Mouse (Mus musculus) liver (tissue): ENCODE results near the gene Ppm1l.

ENCODE experiments used
- DNase-seq: peaks from one replicate; pipeline ENCODE4 v3.0.0-alpha.2; 2020; ENCODE audit warnings: mixed read lengths

Ppm1l gene

DNA sequence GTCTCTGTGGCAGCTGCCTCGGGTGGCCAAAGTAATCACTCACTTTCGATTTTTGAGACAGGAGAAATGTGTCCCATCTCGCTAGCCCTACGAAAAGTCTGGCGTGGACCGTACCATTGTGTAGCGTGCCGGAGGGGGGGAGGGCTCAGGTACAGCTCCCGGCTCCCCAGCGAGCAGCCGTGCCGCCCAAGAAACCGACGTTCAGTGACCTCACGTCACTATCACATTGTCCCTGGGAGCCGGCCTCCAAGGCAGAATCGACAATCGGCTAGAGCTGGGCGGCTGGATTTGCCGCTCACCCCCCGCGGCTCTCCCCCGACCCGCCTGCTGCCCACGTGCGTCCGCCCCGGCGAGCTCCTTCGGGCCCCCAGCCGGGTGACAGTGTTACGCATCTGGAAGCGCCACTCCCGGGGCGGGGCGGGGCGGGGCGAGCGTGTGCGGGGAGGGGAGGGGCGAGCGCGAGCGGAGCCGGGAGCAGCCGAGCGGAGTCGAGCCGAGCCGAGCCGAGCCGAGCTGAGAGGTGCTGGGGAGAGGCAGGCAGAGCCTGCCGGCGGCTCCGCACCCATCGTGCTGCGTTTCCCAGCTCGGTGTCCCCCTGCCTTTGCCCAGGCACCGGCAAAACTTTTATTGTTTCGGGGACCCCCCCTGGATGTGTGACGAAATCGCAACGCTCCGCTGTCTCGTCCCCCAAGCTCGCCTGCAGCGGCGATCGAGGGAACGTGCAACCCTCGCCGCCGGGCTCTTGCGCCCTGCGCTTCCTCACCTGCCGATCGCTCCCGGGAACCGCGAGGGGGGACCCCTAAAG, at the start of gene Ppm1l:
Ppm1l (plus strand) TSS at position 471 of the 805 bp plus-strand sequence.
- peak; percentile 98 for DNase-seq

DNA sequence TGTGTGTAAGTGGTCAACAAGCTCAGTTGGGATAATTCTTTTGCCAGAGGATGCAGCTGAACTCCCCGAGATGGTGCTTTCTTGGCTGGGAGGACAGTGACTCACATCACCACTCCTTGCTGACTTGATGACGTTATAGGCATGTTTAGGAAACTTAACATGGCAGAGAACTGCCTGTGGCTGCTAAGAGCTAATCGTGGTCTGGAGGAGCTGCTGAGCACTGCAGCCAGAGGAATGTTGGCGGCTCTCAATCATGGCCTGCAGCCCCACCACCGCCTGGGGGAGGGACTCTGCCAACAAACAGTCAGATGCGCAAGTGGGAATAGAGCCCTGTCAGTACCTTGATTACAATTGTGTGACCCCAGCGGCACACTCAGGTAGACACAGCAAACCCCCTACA, 44.8 kb upstream of the Ppm1l start:
- DNase-seq, result no peak

DNA sequence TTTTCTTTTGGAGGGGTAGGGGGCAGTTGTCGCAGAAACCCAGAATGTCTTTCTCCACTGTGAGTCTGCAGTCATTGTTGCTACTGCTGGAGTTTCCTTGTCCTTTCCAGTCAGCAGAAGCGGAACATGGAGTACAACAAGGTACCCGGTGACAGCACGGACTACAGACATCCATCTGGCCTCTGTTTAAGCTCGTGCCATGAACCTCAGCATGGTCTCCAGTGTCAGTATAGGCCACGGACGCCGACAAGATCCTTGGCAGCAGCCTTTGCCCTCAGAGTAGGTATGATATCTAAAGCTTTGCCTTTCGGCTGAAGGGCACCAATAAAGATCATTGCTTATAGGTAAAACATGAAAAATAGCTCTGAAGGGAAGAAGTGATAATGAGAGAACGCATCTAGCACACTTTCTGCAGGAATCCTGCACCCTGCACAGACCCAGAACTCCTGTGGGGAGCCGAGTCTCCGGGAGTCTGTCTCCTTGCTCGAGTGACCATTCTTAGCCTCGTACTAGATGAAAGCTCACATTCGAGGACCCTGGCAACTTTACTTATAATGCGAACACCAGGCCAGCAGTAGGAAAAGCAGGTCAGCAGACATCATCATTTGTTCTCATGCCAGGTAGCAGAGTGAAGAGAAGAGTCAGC, 42.5 kb upstream of the Ppm1l start:
- DNase-seq, result no peak

DNA sequence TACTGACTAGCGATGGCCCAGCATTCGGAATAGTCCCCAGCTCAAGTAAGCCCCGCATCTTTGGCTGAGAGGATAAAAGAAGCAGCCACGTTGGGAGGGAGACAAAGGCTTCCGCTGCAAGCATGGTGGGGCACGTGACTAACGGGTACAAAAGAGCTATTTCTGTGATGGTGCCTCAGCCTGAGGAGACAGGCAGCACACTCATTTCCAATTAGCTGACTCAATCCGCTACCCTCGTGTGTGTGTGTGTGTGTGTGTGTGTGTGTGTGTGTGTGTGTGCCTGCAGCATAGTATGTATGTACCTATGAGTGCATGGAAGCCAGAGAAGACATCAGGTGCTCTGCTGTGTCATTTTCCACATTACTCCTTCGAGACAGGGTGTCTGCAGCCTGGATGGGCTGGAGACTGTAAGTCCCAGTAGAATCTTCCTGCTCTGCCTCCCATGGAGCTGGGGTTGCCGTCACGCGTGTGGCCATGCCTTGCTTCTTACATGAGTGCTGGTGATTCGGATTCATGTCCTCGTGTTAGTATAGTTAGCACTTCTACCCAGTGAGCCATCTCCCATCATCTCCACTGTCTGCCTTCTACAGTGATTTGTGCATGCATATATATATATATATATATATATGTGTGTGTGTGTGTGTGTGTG, 41.9 kb upstream of the Ppm1l start:
- no peak for DNase-seq

DNA sequence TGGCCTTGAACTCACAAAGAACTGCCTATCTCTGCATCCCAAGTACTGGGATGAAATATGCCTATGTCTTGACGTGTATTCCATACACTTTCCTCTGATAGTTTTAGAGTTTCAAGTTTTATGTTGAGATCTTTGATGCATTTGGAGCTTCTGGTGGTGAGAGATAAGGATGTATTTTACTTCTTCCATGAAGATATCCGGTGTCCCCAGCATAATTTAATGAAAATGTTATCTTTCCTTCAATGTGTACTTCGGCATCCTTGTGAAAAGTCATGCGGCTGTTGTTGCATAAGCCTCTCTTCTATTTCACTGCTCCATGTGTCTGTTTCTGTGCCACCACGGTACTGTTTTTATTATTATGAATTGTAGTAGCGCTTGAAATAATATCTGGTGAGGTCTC, 38.0 kb upstream of the Ppm1l start:
- no peak for DNase-seq

DNA sequence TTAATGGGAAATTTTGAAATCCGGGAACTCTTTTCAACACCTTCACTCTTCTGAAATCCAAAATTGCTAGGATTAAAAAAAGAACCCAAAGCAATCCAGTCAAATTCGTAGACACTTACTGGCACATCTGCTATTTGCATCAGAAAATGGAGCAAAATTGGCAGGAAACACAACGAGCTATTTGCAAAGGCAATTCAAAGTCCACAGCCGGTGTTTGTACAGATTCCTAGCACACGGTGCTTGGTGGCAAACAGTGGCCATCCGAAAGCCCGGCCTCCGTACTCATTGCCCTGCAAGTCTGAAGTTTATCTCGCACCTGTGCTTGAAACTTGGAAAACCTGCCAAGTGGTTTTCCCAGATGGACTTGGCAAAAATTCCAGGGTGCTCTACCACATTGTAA, 34.3 kb upstream of the Ppm1l start:
- peak; percentile 10 for DNase-seq

DNA sequence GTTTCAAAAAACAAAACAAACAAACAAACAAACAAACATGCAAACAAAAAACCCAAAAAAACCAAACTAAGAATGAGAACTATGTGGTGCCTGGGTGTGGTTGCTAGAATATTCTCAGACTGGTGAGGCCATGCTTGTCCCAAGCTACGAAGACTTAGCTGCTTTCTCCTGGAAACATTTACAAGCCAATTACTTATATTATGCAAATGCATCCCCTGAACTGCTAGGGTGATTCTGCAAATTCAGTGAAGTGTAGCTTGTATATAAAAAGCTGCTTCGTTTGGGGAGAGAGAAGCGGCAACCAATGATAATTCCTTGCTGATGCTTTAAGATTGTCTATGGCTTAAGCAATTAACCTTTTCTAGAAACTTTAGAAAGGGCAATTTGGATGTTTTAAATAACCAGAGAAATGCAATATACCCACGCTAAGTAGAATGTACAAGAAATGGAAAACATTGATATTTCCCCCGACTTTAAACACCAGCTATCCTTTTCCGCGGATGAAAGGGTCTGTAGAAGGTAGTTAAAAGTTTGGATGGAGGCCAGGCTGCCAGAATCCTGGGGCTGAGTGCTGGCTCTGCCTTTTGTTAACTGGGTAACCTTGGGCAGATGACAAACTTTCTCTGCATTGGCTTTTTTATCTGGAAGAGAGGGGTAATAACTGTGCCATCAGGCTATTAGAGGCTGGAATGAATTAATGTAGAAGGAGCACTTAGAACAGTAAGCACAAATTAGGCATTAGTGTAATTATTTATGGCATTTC, 33.4 kb upstream of the Ppm1l start:
- DNase-seq, result no peak

DNA sequence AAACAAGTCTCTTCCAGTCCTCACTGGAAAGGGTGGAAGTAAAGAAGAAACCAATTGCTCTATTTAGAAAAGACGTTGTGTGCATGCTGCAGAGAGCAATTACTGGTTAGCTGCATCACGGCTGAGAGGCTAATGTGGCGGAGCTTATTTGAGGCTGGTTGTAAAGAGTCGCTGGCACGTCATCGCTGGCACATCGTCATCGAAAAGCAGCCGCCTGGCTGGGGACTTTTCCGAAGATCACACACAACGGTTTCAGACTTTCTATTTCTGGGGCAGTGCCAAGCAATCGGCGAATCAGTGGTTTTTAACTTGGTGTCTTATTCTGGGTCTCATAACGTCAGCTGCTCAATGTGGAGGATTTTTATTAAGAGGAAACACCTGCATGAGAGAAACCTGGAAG, 26.8 kb upstream of the Ppm1l start:
- DNase-seq, result no peak

DNA sequence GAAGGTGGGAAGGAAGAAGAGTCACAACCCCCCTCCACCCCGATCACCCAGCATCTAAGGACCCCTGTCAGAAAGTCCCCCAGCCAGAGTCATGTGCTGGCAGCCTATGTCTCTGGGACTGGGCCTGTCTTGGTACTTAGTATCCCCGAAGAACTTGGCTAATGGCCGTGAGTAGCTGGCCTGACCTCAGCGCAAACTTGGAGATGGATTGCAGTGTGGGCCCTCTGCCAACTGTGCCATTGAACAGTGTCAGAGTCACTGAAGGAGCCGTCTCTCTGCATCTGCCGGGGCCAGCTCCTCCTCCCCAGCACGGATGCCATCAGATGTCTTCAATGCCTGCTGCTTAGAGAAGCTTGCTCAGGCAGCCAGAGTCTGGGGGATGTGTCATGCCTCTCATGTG, 26.4 kb upstream of the Ppm1l start:
- no peak for DNase-seq

DNA sequence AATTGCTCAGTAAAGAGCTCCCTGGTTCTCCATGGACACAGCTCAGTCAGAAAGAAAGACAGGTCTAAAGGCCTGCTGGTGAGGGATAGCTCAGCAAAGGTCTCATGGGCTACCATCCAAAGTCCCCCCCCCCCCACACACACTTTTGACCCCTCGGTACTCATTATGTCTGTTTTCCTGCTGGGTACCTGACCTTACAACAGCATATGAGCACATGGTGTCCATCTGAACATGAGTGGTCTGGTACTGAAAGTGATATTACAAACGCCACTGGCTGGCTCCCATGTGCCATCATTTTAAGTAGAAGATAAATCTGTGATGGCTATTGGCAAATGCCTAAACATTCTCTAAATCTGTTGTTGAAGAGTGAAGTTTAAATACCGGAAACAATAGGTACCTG, 25.8 kb upstream of the Ppm1l start:
- DNase-seq, result no peak

DNA sequence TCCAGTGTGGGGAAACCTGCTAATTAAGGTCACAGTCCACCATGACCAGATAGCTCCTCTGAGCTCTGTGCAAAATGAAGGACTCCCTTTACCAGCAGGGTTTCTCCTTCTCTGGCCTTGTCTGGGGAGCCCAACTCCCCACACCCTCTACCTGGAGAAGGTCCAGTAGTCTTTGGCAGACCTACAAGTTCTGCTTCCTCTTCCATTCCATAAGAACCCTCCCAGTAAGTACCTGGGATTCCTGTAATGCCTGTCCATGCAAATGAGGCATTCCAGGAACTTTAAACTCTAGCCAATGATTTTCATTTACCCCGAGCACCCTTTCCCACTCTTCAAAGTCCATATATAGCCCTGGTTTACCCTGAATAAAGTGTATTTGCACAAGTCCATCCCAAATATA, 24.0 kb upstream of the Ppm1l start:
- no peak for DNase-seq

DNA sequence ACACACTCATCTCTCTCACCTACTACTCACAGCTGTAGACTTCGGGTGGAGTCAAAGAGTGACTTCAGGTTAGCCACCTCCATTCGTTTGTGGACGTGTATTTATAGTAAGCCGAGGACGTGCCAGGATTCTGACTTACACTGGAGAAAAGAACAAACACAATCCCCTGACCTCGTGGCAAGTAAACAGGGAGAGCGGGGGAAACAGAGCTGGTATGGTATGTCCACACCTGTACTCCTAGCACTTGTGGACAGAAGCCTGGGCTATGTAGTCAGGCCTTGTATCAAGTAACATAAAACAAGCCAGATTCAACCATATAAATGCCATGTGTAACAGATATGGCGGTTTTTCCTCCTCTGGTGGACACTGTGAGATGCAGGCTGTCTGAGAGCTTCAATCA, 20.4 kb upstream of the Ppm1l start:
- no peak for DNase-seq

DNA sequence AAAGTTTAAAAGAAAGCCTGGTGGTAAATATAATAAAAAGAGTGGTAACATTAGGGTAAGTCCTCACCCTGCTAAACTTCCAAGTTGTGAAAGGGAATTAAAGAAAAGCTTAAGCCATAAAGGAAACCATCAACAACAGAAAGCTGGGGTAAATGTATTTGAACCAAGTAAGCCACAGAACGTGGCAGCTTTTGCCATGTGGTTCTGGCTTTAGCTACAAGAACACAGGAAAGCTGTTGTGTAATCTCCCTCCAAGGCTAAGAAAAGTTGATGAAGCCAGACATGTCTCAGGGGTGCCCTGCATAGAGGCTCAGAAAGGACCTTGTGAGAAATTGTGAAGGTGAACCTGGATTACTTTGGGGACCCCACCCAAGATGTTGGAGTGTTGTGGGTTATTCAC, 16.5 kb upstream of the Ppm1l start:
- no peak for DNase-seq

DNA sequence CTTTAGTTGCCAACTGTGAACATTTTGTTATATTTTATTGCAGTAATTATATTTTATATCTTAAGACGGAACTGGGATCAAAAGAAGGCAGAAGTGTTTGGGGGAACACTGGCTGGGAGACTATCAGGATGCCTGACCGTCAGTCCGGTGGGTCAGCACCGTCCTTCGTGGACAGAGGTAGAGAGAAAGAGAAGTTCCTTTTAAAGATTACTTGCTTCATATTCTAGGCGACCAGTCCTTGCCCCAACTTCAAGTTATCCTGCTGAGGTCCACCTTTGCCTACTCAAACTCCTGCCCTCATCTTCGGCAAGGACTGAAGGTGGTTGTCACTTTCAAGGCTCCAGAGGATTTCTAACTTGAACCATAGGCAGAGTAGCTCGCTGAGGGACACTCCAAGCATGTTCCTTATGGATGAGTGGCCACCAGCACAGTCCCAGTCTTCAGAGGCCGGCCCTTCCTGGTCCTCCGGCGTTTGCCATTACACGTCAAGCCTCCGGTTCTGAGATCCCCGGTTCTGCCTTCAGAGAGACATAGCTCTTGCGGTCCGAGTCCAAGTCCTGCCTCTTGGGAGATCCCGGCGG, 761 bp upstream of the Ppm1l start:
- DNase-seq, result no peak

DNA sequence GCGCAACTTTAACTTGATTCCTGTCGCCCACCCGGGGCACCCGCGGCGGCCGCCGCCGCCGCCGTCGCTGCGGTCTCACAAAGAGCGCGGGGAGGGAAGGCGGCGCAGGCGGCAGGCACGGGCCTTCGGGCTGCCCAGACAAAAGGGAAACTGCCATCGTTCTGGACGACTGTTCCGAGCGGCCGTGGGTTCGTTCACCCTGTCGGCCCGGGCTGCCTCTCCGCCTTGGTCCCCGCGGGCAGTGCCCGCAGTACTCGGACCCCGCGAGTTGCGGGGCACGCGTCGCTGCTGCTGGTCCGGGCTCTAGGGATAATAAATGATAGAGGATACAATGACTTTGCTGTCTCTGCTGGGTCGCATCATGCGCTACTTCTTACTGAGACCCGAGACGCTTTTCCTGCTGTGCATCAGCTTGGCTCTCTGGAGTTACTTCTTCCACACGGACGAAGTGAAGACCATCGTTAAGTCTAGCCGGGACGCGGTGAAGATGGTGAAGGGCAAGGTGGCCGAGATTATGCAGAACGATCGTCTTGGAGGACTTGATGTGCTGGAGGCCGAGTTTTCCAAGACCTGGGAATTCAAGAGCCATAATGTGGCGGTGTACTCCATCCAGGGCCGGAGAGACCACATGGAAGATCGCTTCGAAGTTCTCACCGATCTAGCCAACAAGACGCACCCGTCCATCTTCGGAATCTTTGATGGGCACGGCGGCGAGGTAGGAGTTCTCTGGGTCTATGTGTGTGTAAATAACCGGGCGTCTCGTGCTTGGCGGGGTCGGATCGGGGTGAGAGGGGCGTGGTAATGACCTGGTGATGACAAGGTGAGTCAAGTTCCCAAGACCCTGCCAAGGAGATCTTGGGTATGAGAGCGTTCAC, 827 bp downstream of the Ppm1l start:
- DNase-seq, result peak; percentile 68

DNA sequence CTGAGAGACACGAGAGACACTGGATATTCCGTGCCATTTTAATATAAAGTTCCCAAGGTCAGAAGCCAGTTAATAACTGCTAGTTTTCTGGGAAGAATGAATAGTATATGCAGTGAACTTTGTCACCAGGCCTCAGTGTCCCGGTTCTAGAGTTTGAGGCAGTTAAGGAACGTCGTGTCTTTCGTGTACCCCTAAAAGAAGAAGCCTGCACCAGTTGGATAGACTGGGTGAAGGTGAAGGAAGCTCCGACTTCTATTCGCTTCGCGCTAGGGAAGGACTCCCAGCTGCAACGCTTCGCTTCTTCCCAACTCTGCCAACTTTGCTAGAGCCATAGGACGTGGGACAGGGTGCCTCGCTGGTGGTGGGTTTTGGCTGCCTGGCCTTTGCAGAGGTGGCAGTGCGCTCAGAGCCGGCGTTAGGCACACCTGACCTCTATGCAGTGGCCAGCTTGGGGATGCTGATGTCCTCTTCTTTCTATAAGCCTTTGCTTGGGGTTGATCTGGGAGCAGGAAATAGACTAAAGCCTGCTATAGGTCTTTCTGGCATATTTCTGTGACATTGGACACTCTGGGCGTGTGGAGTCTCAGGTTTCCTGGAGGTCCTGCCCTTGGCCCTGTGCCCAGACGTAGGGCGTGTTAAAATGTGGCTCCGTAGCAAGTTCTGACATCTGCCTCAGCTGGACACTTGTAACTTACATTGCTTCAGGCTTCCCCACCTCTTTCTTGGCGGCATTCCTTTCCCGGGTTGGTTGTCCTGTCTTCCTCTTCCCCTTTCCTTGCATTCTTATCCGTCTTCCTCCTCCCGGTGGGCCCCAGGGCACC, 1.7 kb downstream of the Ppm1l start:
- DNase-seq, result peak; percentile 77

DNA sequence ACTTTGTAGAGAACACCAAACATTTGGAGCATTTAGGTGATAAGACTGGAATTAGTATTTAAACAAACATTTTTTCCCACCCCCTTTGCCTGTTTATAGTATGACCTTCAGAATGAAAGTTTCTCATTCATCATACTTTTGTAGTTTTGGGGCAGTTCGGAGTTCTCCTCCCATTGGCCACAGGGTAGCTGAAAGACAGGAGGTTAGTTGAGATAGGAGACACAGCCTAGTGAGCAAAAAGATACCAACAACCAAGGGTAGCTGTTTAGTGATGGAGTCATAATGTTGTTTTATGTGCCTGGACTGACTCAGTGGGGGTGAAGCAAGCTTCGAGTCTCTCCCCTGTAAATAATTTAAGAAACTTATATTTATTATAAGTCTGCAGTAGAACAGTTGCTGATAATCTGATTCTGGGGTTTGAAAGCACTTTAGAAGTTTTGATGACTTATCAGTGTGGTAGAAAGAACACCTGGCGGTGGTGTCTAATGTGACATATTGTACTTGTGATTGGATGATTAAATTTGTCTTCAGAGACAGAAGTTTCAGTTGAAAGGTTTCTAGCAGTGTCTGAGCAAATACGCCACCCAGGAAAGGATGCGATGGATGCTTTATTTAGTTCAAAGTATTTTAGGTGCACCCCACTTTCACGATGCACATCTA, 2.5 kb downstream of the Ppm1l start:
- DNase-seq, result peak; percentile 40

DNA sequence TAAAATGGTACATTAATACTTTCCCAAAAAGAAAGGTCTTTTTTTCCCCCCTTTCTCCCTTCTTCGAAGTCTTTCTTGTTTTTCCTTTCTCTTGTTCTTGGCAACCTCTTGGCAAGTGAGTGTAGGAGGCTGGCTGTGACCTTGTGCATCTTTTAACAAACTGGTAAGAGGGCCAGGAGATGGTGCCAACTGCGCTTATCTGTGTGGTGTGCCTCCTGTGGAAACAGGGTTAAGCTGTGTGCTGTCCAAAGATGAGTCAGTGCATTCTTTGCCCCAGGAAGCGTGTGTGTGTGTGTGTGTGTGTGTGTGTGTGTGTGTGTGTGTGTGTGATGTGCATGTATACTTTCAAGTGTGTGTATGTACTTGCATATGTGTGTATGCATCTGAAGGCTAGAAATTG, 7.3 kb downstream of the Ppm1l start:
- DNase-seq, result no peak

DNA sequence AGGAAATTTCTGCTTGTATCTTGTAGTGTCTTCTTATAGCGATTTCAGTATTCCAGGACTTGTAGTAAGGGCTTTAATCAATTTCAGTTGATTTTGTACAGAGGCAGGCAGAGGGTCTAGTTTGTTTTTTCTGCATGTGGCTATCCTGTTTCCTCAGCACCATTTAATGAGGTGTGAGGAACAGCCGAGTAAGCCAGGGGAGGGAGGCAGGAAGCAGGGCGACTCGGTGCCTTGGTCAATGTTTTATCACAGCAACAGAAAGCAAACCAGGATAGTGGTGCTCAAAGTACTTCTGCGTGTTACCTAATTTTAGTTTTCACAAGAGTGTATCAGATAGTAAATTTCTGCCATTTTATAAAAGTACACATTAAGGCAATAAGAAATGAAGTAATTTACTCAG, 13.2 kb downstream of the Ppm1l start:
- DNase-seq, result no peak

DNA sequence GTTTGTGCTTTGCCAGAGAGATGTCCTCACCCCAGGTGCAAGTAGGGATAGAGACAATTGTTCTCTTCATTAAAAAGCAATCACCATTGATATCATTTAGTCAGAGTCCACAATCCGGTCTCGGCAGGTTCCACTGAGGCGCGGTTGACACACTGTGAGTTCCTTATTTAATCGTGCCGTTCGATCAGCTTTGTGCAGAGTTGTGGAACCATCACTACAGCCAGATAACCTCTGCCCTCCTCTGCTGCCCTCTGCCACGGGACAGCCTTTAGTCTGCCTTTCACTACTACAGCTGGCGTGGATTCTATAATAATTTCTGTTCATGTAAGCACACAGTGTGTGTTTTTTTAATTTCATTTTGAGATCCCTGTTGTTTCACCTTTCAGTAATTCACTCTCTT, 17.2 kb downstream of the Ppm1l start:
- DNase-seq, result no peak

DNA sequence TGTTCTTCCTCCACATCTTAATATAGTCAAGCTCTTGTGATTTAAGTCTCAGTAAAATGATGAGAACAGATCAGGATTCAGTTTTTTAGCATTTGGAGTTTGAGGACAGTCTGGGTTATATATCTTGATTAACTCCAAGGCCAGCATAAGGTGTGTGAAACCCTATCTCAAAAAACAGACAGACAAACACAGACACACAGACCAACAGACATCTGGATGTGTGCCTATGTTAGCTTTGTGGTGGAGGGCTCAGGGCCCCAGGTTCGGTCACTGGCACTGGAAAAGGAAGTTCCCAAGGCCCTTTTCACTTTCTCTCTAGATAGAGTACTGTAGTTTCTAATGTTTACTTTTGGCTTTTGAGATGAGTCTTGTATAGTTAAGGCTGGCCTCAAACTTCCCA, 23.8 kb downstream of the Ppm1l start:
- DNase-seq, result peak; percentile 31
